Mouse (Mus musculus): ENCODE measurements around the gene Nxnl1.

The Nxnl1 gene

DNA sequence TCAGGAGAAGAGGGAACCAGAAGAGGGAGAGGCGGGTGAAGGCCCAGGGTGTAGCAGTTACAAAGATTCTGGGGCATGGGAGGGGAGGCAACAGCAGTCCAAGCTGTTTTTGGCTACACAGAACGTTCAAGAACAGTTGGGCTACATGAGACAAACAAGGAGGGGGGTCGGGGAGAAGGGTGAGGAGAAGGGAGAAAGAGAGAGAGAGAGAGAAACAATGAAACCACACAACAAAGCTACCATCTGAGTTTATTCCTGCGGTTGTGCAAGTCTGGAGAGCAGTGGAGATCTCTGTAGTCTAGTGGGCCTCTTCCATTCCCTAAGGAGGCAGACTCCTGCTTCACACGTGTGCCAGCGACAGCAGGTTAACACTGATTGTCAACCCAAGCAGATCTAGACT lies 12.4 kb downstream of the Nxnl1 start:
- DNase-seq: no peak

DNA sequence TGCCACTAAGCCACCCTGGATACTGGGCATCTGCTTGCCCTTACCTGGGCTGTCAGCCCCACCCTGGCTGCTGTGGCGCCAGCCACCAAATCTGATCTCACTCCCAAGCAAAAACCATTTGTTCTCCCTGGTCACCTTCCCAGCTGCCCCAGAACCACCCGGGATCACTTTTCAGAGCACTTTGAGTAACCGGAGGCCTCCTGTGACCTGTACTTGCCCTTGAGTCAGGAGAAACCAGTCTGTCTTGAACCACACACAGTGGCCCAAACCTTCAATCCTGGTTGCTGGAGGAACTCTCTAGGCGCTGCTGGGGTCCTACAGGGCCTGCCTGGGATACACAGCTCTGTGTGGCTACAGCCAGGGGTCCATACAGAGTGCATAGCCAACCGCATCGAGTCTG lies 13.6 kb downstream of the Nxnl1 start:
- no peak for DNase-seq

DNA sequence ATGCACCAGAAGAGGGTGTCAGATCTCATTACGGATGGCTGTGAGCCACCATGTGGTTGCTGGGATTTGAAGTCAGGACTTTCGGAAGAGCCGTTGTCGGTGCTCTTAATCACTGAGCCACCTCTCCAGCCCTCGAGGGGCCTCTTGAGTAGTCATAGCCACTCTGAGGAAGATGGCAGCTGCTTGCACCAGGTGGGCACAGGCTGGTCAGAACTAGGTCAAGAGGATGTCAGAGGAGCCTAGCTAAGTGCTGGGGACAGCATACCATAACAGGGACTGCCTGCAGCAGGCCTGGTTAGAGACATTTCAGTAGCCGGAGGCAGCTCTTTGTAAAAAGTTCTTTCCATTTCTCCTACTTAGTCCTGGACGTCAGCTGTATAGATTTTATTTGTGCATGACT lies 15.6 kb downstream of the Nxnl1 start:
- peak; percentile 64 for DNase-seq

DNA sequence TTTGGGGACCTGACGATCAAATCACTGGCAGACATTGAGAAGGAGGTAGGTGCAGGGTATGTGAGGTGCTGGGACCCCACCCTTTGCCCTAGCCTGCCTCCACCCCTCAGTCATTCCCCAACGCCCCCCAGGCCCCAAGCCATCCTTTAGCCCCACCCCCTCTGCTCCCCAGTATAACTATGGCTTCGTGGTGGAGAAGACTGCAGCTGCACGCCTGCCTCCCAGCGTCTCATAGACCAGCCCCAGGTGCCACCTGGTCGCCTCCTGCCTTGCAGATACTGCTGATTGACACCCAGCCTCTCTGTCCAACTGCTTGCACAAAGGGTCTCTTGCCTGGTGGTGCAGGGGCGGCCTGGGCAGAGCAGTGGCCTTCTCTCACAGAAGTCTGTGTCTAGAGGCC lies 18.8 kb downstream of the Nxnl1 start:
- peak; percentile 87 for DNase-seq

DNA sequence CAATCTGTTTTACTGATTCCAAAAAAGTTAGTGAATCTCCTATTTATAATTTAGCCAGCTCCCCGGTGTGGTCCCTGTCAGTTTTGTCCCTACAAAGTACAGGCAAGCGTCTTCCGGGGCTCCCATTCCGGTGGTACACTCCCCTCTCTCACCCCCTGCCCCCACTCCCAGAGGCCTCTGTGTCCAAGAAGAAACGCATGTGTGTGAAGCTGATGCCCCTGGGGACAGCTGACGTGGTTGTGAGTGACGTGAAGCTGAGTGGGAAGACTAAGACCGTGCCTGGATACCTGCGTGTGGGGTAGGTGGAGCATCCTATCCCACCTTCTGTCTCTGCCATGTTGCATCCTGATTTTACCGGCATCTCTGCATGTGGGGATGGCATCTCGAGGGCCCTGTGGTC lies 21.3 kb downstream of the Nxnl1 start:
- DNase-seq: no peak

DNA sequence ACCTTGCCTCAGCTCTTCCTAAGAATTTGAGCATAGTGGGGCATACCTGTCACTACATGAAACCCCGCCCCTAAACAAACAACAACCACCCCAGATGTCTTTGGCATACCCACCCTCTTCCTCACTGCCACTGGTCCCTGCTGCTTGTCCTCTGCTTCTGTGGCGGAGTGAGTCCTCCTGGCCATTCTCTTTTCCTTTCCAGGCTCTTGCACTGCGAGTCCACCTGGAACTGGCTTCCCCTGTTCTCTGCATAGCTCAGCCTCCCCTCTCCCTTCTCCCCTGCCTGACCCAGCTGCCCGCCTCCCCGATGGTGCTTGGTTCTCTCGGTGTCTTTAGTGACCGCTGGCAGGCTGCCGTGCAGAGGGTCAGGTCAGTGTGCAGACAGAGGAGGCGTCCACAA lies 22.6 kb downstream of the Nxnl1 start:
- DNase-seq: no peak

DNA sequence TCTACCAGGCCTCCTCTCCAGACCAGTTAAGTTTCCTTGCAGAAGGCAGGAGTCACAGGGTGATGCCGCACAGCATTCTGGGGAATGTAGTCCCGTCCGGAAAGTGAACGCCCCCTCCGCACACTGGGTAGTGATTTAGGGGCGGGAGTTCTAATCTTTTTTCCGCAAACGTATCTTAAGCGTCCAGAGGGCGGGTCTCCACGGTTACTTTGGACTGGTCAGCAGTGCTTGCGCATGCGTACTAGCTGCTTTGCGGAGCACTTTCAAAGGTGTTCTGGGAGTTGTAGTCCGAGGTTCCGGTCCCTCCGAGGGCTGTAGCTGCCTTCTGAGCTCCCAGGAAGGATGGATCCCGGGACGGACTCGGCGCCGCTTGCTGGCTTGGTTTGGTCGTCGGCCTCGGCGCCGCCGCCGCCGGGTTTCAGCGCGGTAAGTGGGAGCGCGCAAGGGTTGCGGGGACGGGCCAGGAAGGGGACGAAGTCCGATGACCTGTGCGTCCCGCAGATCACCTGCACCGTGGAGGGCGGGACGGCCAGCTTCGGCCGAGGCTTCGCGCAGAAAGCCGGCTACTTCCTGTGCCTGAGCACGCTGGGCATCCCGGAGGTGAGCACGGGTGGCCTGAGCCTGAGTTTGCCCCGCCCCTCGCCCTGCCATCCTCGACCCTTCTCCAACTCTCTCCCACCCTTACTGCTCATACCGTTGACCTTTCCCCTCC lies 23.6 kb downstream of the Nxnl1 start, which contains the start of gene Mvb12a:
Gene Mvb12a, plus strand, starts transcription at position 291 of the 712 bp plus-strand sequence.
- DNase-seq: peak; percentile 93

DNA sequence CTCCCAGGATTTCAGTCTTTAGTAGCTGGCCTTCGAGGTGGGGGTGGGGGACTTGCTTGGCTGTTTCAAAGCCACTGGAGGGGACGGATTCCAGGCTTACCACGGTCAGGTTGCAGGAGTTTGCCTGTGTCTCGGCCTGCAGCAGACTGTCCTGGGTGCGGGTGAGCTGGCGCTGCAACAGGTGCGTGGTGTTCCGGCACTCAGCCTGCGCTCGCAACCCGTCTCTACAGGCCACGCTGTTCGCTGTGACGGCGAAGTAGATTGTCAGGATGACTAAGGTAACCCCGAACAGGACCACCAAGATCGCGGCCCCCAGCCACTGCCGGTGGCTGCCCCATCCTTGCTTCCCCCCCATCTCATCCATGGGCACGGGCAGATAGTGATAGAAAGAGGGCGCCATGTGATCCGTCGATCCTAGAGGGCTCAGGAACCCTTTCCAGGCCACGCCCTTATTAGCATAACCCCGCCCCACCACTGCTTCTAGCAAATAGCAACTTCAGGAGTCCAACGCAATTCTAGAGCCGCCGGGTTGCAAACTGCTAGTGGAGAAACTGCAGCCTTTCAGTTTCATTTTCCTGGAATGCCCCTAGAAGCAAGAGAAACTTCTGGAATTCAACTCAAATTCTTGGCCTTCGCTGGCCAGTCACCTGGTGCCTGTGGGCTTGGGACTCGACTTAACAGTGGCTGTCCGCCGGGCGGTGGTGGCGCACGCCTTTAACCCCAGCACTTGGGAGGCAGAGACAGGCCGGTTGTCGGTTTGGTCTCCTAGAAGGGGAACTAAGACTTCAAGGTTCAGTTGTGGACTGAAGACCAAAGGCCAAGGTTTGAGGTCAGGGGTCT lies 29.2 kb downstream of the Nxnl1 start, which contains the start of gene Bst2:
Gene Bst2, minus strand, starts transcription at position 429 of the 840 bp plus-strand sequence.
- peak; percentile 92 for DNase-seq

DNA sequence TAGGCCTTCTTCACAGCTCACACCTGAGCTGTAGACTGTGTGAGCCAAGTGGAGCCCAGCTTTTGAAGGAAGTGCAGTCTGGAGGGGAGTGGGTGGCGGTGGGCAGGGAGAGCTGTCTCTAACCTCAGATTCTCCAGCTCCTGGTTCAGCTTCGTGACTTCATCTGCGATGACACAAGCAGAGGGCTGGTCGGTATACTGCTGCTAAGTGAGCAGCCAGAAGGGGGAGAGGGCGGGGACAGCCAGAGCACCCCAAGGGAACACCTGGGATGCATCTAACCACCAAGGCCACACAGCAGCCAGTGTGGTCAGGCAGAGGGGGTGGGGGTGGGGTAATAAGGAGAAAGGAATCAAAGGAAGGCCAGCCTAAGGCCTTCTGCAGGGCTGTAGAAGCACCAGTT lies 30.7 kb downstream of the Nxnl1 start:
- DNase-seq: peak; percentile 76

DNA sequence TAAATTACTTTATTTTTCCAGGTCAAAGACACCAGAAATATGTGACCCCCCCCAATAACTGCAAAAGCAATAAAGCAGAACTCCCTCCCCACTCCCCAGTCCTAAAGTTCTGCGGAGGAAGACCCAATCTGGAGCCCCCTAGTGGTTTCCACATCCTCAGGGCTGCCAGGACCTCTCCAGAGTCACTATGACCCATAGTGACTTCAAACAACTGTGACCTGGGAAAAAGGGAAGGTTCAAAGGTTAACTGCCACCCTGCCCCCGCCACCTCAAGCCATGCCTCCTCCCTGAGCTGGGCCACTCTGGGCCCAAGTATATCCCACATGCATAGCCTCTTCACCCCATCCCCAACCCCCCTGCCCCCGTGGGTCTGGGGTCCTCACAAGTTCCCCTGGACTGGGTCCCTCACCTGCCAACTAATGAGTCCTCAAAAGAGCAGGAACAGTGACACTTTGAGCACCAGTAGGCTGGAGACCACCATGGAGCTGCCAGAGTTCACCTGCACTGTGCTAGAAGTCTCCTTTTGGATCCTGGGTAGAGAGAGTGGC lies 32.1 kb downstream of the Nxnl1 start:
- DNase-seq: no peak

DNA sequence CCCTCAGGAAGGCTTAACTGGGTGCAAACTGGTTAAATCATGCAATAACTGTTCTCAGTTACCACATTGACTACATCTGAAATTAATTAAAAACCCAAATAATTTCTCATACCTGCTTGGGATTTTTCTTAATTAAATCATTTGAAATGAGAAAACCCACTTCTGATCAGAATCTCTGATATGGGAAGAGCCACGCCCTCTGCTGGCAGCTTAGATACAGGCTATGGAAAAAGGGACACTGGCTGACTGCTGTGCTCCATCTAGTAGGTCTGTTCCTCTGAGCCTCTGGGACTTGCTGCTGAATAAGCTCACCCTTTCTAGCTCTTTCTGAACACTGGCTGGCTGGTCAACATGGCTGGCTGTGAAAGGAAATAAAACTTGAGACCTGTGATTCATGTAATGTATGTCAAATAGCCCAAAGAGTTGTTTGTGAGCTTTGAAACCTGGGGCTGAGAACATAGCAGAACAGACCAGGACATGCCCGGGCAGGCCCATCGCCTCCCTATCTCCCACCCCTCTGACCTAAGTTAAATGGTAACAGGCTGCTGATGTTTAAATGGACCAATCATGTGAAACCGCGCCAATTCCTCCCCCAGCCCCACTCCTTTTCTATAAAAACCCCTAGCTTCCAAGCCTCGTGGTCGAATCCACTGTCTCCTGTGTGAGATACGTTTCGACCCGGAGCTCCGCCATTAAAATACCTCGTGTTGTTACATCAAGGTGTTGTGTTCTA lies 35.5 kb downstream of the Nxnl1 start:
- peak; percentile 47 for DNase-seq

DNA sequence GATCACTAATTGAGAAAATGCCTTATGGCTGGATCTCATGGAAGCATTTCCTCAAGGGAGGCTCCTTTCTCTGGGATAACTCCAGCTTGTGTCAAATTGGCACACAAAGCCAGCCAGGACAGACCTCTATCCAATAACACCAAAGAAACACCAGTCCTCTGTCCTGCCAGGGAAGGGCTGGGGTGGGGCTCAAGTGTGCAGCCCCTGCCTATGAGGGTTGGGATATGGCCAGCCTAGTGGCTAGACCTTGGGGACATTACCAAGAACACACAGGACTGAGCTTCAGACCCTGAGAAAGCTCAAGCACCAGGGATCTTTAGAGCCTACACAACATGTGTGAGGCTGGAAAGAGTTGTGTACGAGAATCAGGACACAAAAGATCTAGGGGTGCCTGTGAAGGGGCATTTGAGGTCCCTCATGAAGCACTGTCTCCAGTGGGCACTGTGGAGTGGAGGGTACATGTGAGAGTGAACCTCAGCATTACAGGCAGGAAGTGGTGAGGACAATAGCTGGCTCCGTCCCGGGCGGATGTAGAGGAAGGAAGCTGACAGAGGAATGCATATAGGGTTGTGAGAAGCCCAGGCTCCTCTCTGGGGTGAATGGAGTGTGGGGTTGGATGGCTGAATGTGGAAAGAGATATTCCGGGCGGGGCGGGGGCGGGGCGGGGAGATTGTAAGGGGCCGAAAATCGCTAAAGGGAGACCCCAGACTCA lies 37.9 kb downstream of the Nxnl1 start:
- DNase-seq: peak; percentile 69

DNA sequence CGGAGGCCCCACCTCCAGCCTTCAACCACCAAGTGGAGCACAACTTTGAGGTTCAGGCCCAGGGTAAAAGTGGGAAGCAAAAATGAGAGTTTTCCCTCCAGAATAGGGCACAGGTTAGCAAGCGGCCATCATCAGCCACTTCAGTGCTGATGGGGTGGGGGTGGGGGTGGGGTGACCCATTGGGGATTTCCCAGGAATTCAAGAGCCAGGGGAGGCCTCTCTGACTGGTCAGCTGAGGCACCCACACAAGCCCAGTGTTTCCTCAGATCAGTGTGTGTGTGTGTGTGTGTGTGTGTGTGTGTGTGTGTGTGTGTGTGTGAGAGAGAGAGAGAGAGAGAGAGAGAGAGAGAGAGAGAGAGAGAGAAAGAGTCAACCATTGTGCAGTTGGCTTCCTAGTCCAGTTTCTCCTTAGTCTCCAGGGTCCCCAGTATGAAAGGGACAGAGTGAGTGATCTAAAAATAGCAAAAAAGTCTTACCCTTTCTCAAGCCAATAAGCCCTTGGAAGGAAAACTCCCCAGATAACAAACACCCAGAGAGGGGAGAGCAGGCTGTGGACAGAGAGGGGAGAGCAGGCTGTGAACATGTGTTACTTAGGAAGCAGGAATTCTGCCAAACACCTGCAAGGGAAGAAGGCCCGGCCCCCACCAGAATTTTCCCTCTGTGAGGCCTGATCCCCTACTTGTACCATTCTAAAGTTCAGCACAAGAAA lies 39.1 kb downstream of the Nxnl1 start:
- DNase-seq: no peak

DNA sequence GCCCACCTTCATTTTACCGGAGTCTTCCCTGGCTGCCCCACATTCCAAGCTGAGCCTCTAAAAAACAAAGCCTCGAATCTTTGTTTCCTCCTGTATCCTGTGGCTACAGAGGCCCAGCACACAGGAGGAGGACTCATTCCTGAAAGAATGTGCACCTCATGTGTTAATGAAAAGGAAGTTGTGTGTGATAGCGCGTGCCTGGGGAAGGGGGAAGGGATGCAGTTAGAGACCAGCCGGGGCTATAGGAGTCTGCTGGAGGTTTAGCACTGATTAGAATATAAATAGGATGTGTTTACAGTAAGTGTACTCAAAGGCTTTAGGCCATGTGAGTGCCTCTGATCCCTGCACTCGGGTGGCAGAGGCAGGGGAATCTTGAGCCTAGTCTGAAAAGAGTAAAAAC lies 40.1 kb downstream of the Nxnl1 start:
- DNase-seq: no peak

DNA sequence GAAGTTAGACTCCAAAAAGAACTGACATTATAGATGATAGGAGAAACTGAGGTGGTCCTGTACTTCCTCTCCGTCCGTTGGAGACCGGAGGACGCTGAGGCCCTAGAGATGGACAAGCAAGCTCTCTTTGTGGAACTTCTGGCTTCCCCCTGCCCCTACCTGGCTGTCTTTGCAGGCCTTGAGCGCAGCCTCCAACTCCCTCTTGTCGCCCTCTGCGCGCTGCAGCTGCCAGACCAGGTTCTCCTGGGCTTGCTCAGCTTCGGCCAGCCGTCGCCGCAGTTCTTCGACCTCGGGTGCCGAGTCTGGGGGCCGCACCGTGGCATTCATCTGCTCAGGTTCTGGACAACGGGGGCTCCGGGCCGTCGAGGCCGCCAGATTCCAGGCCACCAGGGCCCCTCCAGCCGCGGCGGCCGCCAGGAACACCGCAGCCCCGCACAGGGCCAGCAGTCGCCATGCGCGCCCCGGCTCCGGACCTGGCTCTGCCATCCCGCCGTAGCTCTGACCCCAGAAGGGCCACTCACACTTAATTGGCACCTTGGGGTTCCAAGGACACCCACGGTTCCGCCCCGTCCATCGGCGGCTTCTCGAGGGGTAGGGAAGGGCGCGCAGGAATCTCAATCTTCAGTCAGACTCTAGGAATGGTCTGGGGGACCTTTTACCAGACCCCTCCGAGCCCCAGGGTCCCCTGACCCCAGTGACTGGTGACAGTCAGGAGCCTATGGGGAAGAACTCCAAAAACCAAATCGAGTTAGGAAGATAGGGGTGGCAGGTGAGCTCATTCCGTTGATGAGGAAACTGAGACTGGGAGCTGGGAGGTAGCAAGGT lies 41.0 kb downstream of the Nxnl1 start, which contains the start of gene Ccdc194:
Gene Ccdc194, minus strand, starts transcription at position 486 of the 825 bp plus-strand sequence.
- no peak for DNase-seq

DNA sequence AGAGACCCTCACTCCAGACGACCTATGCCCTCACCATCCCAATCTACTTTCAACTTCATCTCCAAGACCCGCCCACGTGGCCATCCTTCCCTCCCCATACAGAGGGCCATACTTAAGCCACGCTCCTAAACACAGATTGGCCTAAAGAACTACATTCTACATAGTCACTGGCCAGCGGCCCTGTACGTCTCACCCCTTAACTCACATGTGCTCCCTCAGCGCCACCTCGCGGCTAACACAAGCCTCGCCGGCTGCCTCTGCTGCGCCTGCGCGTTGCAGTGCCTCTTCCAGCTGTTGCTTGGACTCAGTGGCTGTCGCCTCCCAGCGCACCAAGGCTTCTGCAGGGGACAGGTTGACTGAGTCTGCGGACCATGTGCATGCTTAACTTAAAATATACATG lies 44.8 kb downstream of the Nxnl1 start:
- peak; percentile 96 for DNase-seq

DNA sequence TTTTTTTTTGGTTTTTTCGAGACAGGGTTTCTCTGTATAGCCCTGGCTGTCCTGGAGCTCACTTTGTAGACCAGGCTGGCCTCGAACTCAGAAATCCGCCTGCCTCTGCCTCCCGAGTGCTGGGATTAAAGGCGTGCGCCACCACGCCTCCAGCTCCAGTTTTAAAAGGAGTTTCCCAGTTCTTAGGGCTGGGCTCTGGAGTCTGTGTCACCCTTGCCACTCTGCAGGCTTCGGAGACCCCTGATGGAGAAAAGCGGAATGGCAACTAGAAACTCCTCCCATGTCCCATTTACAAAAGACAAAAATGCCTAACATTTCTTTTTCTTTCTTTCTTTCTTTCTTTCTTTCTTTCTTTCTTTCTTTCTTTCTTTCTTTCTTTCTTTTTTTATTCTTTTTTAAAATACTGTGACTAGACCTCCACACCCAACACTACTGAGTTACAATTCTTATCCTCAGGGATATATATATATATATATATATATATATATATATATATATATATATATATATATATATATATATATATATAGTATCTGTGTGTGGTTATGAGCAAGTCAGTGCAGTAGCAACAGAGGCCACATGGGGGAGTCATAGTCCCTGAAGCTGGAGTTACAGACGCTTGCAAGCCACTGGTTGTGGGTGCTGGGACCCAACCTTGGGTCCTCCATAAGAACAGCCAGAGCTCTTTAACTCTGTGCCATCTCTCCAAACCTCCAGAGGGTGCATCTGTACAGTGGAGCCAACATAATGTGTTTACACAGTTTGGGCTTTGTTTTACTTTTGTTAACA lies 47.2 kb downstream of the Nxnl1 start:
- DNase-seq: peak; percentile 66

DNA sequence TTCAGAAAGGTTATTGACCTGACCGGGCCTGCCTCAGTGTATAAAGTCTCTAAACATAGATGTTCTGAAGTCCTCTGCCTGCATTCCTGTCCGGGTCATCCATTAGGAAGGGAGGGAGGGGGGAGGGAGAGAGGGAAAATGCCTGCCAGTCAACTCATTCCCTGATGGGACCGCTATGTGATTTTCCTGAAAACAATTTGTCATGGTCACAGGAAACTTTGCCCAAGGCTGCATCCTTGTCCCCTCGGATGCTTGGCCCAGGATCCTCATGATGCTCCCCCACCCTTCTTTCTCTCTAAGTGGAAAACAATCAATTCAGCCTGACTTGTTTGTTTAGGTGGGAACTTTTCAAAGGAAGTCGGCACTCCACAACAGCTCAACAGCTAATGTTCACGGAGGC lies 49.6 kb downstream of the Nxnl1 start:
- DNase-seq: no peak

DNA sequence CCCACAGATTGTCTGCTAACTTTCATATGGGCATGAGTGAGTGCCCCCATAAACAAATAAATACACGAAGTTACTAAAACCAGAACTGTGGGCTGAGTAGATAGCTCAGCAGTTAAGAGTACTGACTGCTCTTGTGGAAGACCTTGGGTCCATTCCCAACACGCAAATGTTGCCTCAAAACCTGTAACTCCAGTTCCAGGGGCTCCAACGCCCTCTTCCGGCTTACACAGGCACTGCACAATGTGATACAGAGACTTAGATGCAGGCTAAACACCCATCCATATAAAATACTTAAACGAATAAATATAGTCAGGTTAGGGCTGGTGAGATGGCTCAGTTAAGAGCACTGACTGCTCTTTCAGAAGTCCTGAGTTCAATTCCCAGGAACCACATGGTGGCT lies 51.4 kb downstream of the Nxnl1 start:
- no peak for DNase-seq

All from thymus, postnatal 14 days (tissue).